Mouse (Mus musculus) thymus, postnatal 10 days (tissue): ENCODE data around the gene Olfr455.

ENCODE experiments used
- DNase-seq, 2 experiments: peaks; one replicate each; pipeline ENCODE4 v3.0.0; 2021; ENCODE audit warnings: low spot score in 2 of 2

Olfr455 gene

GRCm38 (mm10) chr6:42547461-42547860 lies at the start of gene Olfr455:
Gene Olfr455, minus strand, starts transcription at chr6:42547587.
- no peak for DNase-seq

DNA sequence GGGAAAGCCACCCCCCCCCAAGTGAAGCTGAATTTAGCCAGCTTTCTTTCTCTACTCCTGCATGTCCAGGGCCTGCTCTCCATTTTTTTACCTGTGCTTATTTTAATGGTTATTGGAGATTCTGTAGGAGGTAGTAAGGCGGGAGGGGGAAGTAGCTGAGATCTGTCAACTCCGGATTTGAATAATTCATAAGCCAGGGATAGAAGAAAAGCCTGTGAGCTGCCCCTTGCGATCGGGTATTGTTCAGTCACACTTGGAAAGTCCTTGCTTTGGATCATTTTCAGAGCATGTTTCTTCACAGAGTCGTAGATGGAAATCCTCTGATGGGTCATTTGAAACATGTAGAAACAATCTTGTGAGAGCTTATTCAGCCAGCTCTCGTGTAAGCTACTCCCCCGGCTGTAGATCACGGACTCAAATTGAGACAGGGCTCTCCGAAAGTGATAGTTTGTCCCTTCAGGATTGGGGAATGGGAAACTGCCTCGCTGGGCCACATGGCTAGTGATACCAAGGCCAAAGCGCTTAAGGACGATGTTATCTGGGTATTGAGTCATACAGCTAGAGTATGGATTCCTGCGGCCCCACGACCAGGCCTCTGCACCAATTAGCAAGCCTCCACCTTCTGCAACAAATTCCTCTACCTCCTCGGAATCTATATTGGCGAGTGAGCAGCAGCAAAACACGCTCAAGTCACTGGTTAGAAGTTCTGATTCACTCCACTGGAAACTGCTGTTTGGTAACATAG lies 45.9 kb upstream of the Olfr455 start:
- no peak for DNase-seq

GRCm38 (mm10) chr6:42586569-42586968 lies 39.2 kb upstream of the Olfr455 start:
- DNase-seq, result no peak

DNA sequence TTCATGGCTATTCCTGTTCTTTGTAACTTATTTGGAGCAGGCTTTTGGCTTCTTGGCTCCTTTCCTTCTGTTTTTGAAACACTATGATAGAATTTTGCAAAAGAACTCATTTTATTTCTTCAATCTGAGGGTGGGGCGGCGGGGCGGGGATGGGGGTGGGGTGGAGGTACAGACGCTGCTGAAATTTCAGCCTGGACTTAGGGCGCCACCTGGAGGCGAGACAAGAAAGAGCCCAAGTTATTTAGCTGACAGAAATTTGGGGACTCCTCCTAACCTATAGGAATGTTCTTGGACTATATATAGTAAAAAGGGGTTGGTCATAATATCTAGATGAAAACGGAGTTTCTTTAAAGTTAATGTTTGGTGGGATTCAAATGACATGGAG lies 36.1 kb upstream of the Olfr455 start:
- DNase-seq, result peak; percentile 7 to 62

DNA sequence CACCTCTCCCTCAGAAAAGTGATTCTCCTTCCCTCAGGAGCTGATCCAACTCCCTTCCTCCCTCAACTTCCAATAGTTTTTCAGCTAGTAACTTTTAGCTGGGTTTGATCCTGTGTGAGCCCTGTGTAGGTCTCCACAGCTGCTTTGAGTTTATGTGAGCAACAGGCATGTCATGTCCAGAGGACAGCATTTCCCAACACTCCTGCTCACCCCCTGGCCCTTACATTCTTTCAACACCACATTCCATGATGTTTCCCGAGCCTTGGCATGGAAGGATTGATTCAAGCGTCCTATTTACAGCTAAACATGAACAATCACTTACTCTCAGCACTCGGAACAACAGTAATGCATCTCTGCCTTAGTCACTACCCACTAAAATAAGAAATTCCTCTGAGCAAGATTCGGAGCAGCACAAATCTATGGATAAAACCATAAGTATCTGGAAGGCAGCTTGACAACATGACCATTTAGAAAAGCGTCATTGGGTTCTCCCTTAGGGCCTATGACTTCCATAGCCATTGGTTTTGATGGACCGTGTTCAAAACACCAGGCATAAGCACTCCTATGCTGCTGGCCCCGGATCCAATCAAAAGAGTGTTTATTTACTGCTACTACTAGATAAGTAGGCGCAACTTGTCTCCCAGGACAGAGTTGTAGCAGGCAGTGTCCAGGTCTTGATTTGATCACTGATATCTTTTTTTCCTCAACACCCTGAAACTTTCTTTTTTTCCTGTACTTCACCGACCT lies 35.5 kb upstream of the Olfr455 start:
- no peak for DNase-seq

DNA sequence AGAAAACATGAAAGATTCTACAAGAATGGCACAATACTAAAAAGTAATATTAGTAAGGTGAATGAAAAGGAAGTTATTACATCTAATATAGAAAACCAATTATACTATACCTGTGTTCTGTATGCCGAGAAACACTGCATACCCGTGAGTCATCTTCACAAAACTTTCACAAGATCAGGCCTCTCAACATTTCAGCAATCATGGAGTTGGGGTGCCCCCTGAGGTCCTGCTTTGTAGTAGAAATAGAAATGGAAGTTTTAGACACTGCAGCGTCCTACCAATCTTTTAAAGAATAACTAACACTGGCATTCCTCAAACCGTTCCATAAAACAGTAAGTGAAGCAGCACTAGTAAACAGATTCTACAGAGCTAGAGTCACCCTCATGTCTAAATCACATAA lies 31.3 kb upstream of the Olfr455 start:
- DNase-seq, result no peak

GRCm38 (mm10) chr6:42577433-42577832 lies 30.0 kb upstream of the Olfr455 start:
- no peak for DNase-seq

DNA sequence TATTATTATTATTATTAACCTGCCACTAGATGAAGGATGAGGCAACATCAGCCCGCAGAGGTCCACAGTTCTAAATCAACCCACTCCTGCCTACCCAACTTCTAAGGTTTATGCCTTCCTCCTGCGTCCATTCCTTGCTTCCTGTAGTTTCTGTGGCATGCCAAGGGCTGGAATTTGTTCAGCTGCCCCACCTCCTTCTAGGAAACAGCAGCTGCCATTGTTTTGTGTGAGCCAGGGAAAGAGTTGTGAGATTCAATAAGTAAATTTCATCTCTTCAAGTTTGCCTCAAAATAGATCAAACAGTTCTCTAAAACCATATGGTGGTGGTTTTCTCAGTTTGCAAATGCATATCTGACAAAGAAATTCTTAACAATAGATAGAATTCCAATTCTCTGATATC lies 20.8 kb upstream of the Olfr455 start:
- no peak for DNase-seq

DNA sequence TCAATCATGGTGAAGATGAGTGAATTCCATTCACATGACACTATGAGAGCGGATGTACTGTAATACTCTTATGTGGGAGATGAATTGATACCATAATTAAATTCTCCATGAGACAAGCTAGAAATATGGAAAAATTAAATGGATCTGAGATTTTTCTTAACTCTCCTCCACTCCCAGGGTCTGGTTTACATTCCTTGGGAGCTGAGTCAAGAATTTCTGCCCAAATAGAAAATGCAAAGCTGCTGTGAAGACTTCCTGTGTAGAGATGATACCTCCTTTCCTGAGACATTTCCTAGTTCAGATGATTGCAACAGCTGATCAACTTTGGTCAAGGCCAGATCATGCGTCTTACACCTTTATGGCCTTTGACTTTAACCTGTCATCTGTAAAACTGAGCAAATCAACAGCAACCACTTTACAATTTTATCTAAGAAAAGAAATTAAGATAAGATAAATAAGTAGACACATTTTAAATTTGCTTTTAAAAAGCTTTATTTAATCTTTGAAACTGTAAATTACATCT lies 18.8 kb upstream of the Olfr455 start:
- DNase-seq, result no peak

DNA sequence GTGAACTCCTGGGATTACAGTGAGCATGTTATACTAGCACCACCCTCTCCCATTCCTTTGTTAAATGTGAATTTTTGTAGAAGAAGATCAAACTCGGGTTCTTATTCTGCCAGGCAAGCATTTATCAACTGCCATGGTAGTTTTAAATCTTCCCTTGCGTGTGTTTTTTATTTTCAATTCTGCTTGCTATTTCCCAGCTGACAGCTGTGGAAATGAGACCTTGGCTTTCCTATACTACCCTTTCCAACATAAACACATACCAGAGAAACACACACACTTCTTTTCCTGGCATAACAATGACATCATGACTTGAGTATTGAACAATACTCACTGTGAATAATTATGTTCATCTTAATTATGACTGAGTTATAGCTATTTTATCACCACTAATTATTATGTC lies 14.9 kb upstream of the Olfr455 start:
- DNase-seq, result no peak

DNA sequence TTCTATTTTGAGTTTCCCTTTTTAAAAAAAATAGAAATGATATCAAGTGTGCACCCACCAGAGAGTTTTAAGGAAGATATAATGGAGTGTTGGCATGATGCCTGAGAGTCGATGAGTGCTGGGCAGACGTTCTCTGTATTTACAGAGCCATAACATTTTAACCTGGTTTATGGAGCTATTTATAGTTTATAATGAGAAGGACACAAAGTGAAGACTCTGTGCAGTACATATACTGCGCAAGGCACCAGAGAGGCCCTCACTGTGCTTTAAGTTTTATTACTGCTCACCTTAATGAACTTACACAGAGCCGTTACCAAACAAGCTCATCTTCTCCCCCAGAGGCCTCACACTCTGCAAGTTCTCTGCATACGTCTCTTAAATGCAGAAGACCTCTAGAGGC lies 13.5 kb upstream of the Olfr455 start:
- no peak for DNase-seq

- no peak for DNase-seq
Observed at GRCm38 (mm10) chr6:42558641-42559040, 11.3 kb upstream of the Olfr455 start.

DNA sequence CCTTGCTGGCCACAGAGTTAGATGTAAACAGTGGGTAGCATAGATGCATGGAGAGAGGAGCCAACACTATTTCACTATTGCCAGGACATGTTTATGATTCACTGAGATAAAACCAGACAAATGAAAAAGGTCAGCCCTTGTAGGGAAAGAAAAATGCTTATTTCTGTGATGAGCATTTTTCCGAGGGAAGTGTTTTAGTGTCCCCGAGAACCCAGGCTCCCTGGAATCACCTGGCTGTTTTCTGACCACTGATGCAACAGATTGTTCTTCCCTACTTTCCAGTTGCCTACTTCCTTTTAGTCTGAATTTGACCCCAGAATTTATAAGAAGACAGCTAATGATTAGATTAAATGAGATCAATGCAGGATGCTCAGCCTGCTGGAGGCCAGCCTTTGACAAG lies 1.2 kb downstream of the Olfr455 start:
- DNase-seq, result no peak

DNA sequence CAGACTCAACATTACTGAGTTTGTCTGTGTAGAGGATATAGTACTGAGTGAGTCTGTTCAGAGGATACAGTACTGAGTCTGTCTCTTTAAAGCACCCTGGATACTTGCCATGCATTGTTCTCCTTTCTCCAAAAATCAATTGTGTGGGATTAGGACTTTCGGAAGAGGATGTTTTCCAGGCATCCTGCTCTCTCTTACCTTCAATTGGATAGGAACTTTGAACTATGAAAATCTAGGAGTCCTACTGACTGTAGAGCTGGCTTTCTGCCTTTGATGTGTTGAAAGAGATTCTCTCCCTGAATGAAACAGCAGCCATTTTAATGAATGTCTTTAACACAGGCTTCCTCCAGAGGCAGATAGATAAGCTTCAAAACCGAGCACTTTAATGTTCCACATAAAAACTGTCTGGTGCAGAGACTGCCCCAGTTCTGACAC lies 1.9 kb downstream of the Olfr455 start:
- no peak for DNase-seq

DNA sequence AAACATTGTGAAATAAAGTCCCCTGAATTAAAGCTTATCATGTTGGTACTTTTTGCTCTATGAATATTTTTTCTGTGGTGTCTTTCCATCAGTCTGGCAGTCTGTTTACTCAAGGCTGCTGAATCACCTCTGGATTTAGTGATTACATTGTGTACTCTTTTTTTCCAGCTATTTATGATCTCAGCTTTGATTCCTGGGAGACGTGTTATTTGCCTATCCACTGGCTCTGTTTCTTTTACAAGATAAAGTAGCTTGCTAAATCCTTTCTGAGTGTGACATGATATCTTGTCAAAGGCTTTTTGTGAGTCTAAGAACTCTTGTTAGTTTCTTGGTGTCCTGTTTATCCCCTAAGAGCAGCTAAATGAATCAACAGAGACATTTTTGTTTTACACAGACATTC lies 2.5 kb downstream of the Olfr455 start:
- no peak for DNase-seq

DNA sequence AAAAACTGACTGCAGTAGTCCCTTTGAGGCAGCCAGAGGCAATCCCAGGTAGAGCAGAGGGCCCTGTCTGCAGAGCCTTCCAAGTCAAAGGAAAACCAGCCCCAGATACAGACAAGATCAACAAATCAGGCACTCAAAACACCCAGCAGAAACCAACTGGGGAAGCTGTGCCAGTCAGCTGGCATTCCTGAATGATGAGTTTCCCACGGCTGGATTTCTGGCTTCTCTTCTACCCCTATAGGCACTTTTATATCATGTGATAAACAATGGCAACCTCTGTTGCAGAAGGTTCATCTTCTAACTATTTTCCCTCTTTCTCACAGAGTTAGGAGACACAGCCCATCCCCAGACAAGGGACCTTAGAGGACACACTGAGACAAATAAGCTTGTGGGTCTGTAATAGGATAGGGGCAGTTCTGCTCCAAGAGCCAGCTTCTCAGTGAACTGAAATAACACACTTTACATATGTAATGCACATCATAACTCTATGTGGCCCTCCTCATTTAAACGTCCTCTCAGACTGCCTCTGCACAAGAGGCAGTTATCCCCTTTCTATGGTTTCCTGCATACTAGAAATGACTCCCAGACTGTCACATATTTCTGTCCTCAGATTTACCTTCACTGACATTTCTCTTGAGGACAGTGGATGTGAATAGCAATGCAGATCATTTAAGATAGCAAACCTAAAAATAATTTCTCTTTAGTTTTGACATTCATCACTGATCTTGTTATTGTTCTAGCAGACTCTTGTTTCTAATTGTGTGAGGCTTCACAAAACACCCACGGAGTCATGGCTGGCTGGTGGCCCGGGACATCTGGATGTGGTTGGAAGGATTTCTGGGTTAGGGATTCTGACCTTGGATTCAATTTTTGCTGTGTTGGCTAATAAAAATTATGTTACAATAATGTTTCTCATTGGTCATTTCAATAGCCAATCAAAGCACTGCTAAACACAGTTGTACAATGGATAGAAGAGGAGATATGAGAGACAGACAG lies 5.1 kb downstream of the Olfr455 start:
- no peak for DNase-seq

DNA sequence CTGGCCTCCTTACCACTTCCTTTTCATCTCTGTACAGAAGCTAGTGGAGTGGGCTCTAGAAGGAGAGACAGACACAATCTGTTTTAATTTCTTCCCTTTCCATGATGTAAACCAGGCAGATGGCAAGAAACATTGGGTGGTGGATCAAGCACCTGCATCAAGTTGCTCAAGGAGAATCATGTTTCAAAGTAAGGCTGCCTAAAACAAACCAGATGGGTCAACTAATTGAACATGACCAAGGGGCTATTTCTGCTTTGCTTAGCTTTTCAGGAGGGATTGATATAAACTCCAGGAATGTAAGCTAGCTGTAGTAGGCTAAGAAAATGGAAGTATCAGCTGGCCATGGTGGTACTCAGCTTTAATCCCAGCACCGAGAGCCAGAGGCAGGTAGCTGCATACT lies 6.7 kb downstream of the Olfr455 start:
- DNase-seq, result no peak

- no peak for DNase-seq
Observed at GRCm38 (mm10) chr6:42539711-42540110, 7.7 kb downstream of the Olfr455 start.

GRCm38 (mm10) chr6:42513461-42513860 lies 33.9 kb downstream of the Olfr455 start:
- no peak for DNase-seq

DNA sequence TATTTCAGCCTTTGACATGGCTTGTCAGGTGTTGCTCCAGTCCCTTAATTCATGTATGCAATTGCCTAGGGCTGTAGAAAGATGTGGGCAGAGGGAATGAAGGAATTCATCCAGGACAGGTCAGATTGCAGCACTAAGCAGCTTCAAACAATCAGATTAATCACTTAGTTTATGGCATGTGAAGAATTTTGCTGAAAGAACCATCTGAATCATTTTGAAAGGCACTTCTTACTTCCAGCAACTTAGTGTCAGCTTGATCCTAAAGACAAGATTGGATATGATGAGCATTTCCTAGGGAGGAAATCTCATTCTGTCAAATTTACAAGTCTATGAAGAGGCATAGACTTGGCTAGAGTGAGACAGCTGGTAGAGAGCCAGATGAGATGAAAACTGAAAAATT lies 38.1 kb downstream of the Olfr455 start:
- DNase-seq, result no peak

DNA sequence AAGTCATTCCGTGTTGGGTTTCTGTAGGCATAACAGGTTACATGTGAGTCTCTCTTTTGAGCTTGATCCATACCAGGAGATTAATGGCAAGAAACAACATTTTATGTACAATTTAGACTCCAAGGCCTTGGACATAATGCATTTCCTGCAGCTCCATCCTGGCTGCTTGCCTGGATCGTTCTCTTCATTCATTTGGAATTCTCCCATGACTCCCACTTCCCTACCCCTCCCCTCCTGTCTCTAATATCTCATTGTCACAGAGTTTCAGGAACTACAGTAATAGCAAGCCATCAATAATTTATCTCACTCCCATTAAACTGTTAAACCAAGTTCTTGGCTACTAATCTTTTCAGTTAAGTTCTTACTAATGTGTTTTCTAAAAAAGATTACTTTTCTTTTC lies 43.9 kb downstream of the Olfr455 start:
- no peak for DNase-seq

- DNase-seq, result no peak
Observed at GRCm38 (mm10) chr6:42489731-42490130, 57.7 kb downstream of the Olfr455 start.
